Mouse (Mus musculus): ENCODE measurements around the gene Slc12a7. TPM values are rescaled to one million over a fixed set of nuclear protein-coding genes. Genes with fewer than 3 reads are reported as not detected.

Gene Slc12a7
- polyA plus RNA-seq, 1 experiment from 2014 or later, result 39.0 TPM

GRCm38 (mm10) chr13:73765393-73765792 is 32.5 kb downstream of the Slc12a7 start:
- no peak for ATAC-seq (ENCODE audit: low FRiP score, low read depth)
- Histone ChIP-seq H3K36me3 (0 out of 2 replicates have a peak, but pooled peaks cover 7% of the 10 kb centered on the region), H3K4me3 (peak overlapping the region; percentile 66), H3K27ac (replicated peaks) (no peak overlapping the region), H3K27me3 (peaks cover 3% of the 10 kb centered on the region; the same call in 1 of the 2 replicates), H3K9me3 (no peaks in the 10 kb centered on the region), H3K4me2 (replicated peaks) (peak overlapping the region; percentile 75), H3K4me1 (peaks cover 38% of the 10 kb centered on the region), H3K9ac (replicated peaks) (peak overlapping the region; percentile 84)
- WGBS, result 70% methylated on average over 4 of the region's 4 CpGs

- no peaks in the 10 kb centered on the region for H3K9me3 ChIP-seq
- no peak overlapping the region for H3K4me3 ChIP-seq
- H3K9ac ChIP-seq (replicated peaks), result no peak overlapping the region
- no peak overlapping the region for H3K27ac ChIP-seq (replicated peaks)
- no peaks in the 10 kb centered on the region; the same call in 1 of the 2 replicates for H3K27me3 ChIP-seq
- H3K4me1 ChIP-seq, result peaks cover 38% of the 10 kb centered on the region
- ATAC-seq (ENCODE audit: low FRiP score, low read depth), result no peak
- H3K36me3 ChIP-seq, result 0 out of 2 replicates have a peak, but pooled peaks cover 7% of the 10 kb centered on the region
- WGBS, result 87% methylated on average over 8 of the region's 8 CpGs
- no peak overlapping the region for H3K4me2 ChIP-seq (replicated peaks)
These were observed 34.3 kb downstream of the Slc12a7 start for GRCm38 (mm10) chr13:73767224-73767623.

- 86% methylated on average over 5 of the region's 5 CpGs for WGBS
These were observed 34.9 kb downstream of the Slc12a7 start for GRCm38 (mm10) chr13:73767754-73768153.

GRCm38 (mm10) chr13:73768311-73768710 is 35.4 kb downstream of the Slc12a7 start:
- H3K27me3 ChIP-seq, result no peaks in the 10 kb centered on the region
- peaks cover 46% of the 10 kb centered on the region for H3K4me1 ChIP-seq
- H3K27ac ChIP-seq (replicated peaks), result no peak overlapping the region
- 89% methylated on average over 3 of the region's 3 CpGs for WGBS
- no peak overlapping the region for H3K9ac ChIP-seq (replicated peaks)
- no peak overlapping the region for H3K4me3 ChIP-seq
- ATAC-seq (ENCODE audit: low FRiP score, low read depth), result no peak
- H3K9me3 ChIP-seq, result no peaks in the 10 kb centered on the region
- no peak overlapping the region for H3K4me2 ChIP-seq (replicated peaks)
- H3K36me3 ChIP-seq, result 0 out of 2 replicates have a peak, but pooled peaks cover 7% of the 10 kb centered on the region

More at GRCm38 (mm10) chr13:73767754-73768153, 34.9 kb downstream of the Slc12a7 start:
- H3K27me3 ChIP-seq, result no peaks in the 10 kb centered on the region; the same call in 1 of the 2 replicates
- H3K4me3 ChIP-seq, result no peak overlapping the region
- peaks cover 43% of the 10 kb centered on the region for H3K4me1 ChIP-seq
- no peak overlapping the region for H3K9ac ChIP-seq (replicated peaks)
- H3K27ac ChIP-seq (replicated peaks), result no peak overlapping the region
- H3K4me2 ChIP-seq (replicated peaks), result no peak overlapping the region
- H3K9me3 ChIP-seq, result no peaks in the 10 kb centered on the region
- H3K36me3 ChIP-seq, result 0 out of 2 replicates have a peak, but pooled peaks cover 7% of the 10 kb centered on the region
- no peak for ATAC-seq (ENCODE audit: low FRiP score, low read depth)

GRCm38 (mm10) chr13:73769916-73770682 is 37.2 kb downstream of the Slc12a7 start:
- Histone ChIP-seq H3K4me3 (no peak overlapping the region), H3K9ac (replicated peaks) (no peak overlapping the region), H3K9me3 (no peaks in the 10 kb centered on the region), H3K27ac (replicated peaks) (no peak overlapping the region), H3K27me3 (no peaks in the 10 kb centered on the region), H3K36me3 (peaks cover 15% of the 10 kb centered on the region; the same call in 1 of the 2 replicates), H3K4me2 (replicated peaks) (no peak overlapping the region), H3K4me1 (peaks cover 45% of the 10 kb centered on the region)
- 85% methylated on average over 4 of the region's 4 CpGs for WGBS
- ATAC-seq (ENCODE audit: low FRiP score, low read depth), result no peak

GRCm38 (mm10) chr13:73771131-73771530 is 38.2 kb downstream of the Slc12a7 start:
- no peak overlapping the region for H3K9ac ChIP-seq (replicated peaks)
- ATAC-seq (ENCODE audit: low FRiP score, low read depth), result no peak
- no peaks in the 10 kb centered on the region for H3K27me3 ChIP-seq
- peaks cover 34% of the 10 kb centered on the region; the same call in 1 of the 2 replicates for H3K4me1 ChIP-seq
- WGBS, result 59% methylated on average over 3 of the region's 3 CpGs
- no peaks in the 10 kb centered on the region for H3K9me3 ChIP-seq
- H3K27ac ChIP-seq (replicated peaks), result no peak overlapping the region
- peaks cover 15% of the 10 kb centered on the region; the same call in 1 of the 2 replicates for H3K36me3 ChIP-seq
- H3K4me2 ChIP-seq (replicated peaks), result no peak overlapping the region
- no peak overlapping the region for H3K4me3 ChIP-seq

GRCm38 (mm10) chr13:73772655-73773054 is 39.8 kb downstream of the Slc12a7 start:
- no peaks in the 10 kb centered on the region for H3K9me3 ChIP-seq
- no peaks in the 10 kb centered on the region for H3K27me3 ChIP-seq
- peaks cover 15% of the 10 kb centered on the region; the same call in 1 of the 2 replicates for H3K36me3 ChIP-seq
- no peak for ATAC-seq (ENCODE audit: low FRiP score, low read depth)
- no peak overlapping the region for H3K4me3 ChIP-seq
- WGBS, result 64% methylated on average over 2 of the region's 2 CpGs
- H3K4me1 ChIP-seq, result peaks cover 20% of the 10 kb centered on the region; the same call in 1 of the 2 replicates
- no peak overlapping the region for H3K9ac ChIP-seq (replicated peaks)
- no peak overlapping the region for H3K27ac ChIP-seq (replicated peaks)
- no peak overlapping the region for H3K4me2 ChIP-seq (replicated peaks)

GRCm38 (mm10) chr13:73773519-73774205 is 40.8 kb downstream of the Slc12a7 start:
- Histone ChIP-seq H3K36me3 (peaks cover 8% of the 10 kb centered on the region; the same call in 1 of the 2 replicates), H3K4me1 (peaks cover 13% of the 10 kb centered on the region; the same call in 1 of the 2 replicates)
- WGBS, result 55% methylated on average over 4 of the region's 4 CpGs

GRCm38 (mm10) chr13:73775786-73776185 is 42.9 kb downstream of the Slc12a7 start:
- peaks cover 8% of the 10 kb centered on the region; the same call in 1 of the 2 replicates for H3K36me3 ChIP-seq
- whole genome bisulfite sequencing, result 92% methylated on average over 4 of the region's 4 CpGs
- no peaks in the 10 kb centered on the region for H3K9me3 ChIP-seq

More at GRCm38 (mm10) chr13:73773519-73774205, 40.8 kb downstream of the Slc12a7 start:
- ATAC-seq (ENCODE audit: low FRiP score, low read depth), result no peak
- Histone ChIP-seq H3K27me3 (no peaks in the 10 kb centered on the region), H3K4me2 (replicated peaks) (no peak overlapping the region), H3K4me3 (no peak overlapping the region), H3K9ac (replicated peaks) (0 out of 2 replicates have a peak overlapping the region, but pooled peaks have one; percentile 28), H3K9me3 (no peaks in the 10 kb centered on the region), H3K27ac (replicated peaks) (no peak overlapping the region)

GRCm38 (mm10) chr13:73777578-73777977 is 44.7 kb downstream of the Slc12a7 start:
- Histone ChIP-seq H3K36me3 (peaks cover 8% of the 10 kb centered on the region; the same call in 1 of the 2 replicates), H3K4me3 (no peak overlapping the region), H3K27me3 (no peaks in the 10 kb centered on the region), H3K9me3 (no peaks in the 10 kb centered on the region), H3K4me2 (replicated peaks) (no peak overlapping the region), H3K9ac (replicated peaks) (no peak overlapping the region), H3K4me1 (peaks cover 9% of the 10 kb centered on the region; the same call in 1 of the 2 replicates), H3K27ac (replicated peaks) (no peak overlapping the region)
- WGBS, result 91% methylated on average over 3 of the region's 3 CpGs
- ATAC-seq (ENCODE audit: low FRiP score, low read depth), result no peak

More at GRCm38 (mm10) chr13:73775786-73776185, 42.9 kb downstream of the Slc12a7 start:
- H3K4me2 ChIP-seq (replicated peaks), result no peak overlapping the region
- H3K27ac ChIP-seq (replicated peaks), result no peak overlapping the region
- H3K9ac ChIP-seq (replicated peaks), result no peak overlapping the region
- no peak for ATAC-seq (ENCODE audit: low FRiP score, low read depth)
- no peaks in the 10 kb centered on the region for H3K27me3 ChIP-seq
- H3K4me1 ChIP-seq, result peaks cover 13% of the 10 kb centered on the region; the same call in 1 of the 2 replicates
- no peak overlapping the region for H3K4me3 ChIP-seq

- no peak overlapping the region for H3K4me3 ChIP-seq
- no peak overlapping the region for H3K27ac ChIP-seq (replicated peaks)
- ATAC-seq (ENCODE audit: low FRiP score, low read depth), result no peak
- no peaks in the 10 kb centered on the region for H3K9me3 ChIP-seq
- 26% methylated on average over 5 of the region's 5 CpGs for WGBS
- no peaks in the 10 kb centered on the region for H3K4me1 ChIP-seq
- H3K27me3 ChIP-seq, result no peaks in the 10 kb centered on the region
- H3K4me2 ChIP-seq (replicated peaks), result no peak overlapping the region
- H3K9ac ChIP-seq (replicated peaks), result no peak overlapping the region
- H3K36me3 ChIP-seq, result peaks cover 34% of the 10 kb centered on the region
These were observed 49.6 kb downstream of the Slc12a7 start for GRCm38 (mm10) chr13:73782486-73782885.

GRCm38 (mm10) chr13:73792176-73792575 is 59.3 kb downstream of the Slc12a7 start:
- Histone ChIP-seq H3K9me3 (no peaks in the 10 kb centered on the region), H3K27ac (replicated peaks) (no peak overlapping the region), H3K9ac (replicated peaks) (no peak overlapping the region), H3K4me3 (no peak overlapping the region), H3K27me3 (no peaks in the 10 kb centered on the region), H3K4me1 (no peaks in the 10 kb centered on the region), H3K4me2 (replicated peaks) (no peak overlapping the region), H3K36me3 (peaks cover 90% of the 10 kb centered on the region)
- 97% methylated on average over 4 of the region's 4 CpGs for WGBS
- ATAC-seq (ENCODE audit: low FRiP score, low read depth), result no peak
